Mouse (Mus musculus): ENCODE results near the gene Ccdc40.
"Not testable (repeated sequence)": the region's sequence is repeated elsewhere in the genome, so short reads cannot be mapped to it uniquely, and the experiment has no call there.

Ccdc40 gene

GRCm38 (mm10) chr11:119285791-119286527, 57.6 kb downstream of the Ccdc40 start:
- no peak for DNase-seq (ENCODE audit: low spot score)

GRCm38 (mm10) chr11:119287207-119287992, 59.0 kb downstream of the Ccdc40 start:
- no peak for DNase-seq (ENCODE audit: low spot score)

- DNase-seq (ENCODE audit: low spot score) = not testable (repeated sequence)
Measured at GRCm38 (mm10) chr11:119292861-119293260, 64.5 kb downstream of the Ccdc40 start.

- DNase-seq (ENCODE audit: low spot score) = no peak
Measured at GRCm38 (mm10) chr11:119297996-119298395, 69.6 kb downstream of the Ccdc40 start.

- no peak for DNase-seq (ENCODE audit: low spot score)
Measured at GRCm38 (mm10) chr11:119298917-119299316, 70.5 kb downstream of the Ccdc40 start.

- DNase-seq (ENCODE audit: low spot score) = peak; percentile 82
Measured at GRCm38 (mm10) chr11:119299391-119300245, 71.2 kb downstream of the Ccdc40 start, which contains the start of gene Eif4a3. Gene Eif4a3, minus strand, starts transcription at chr11:119300089.

- no peak for DNase-seq (ENCODE audit: low spot score)
Measured at GRCm38 (mm10) chr11:119300246-119300935, 72.0 kb downstream of the Ccdc40 start.

- DNase-seq (ENCODE audit: low spot score) = no peak
Measured at GRCm38 (mm10) chr11:119300986-119301385, 72.6 kb downstream of the Ccdc40 start.

- no peak for DNase-seq (ENCODE audit: low spot score)
Measured at GRCm38 (mm10) chr11:119304904-119305712, 76.7 kb downstream of the Ccdc40 start.

GRCm38 (mm10) chr11:119306762-119307657, 78.6 kb downstream of the Ccdc40 start:
- DNase-seq (ENCODE audit: low spot score) = no peak

GRCm38 (mm10) chr11:119307658-119307867, 79.2 kb downstream of the Ccdc40 start, which contains the start of gene Card14:
Gene Card14, plus strand, starts transcription at chr11:119307768.
- no peak for DNase-seq (ENCODE audit: low spot score)

GRCm38 (mm10) chr11:119307916-119308315, 79.5 kb downstream of the Ccdc40 start:
- no peak for DNase-seq (ENCODE audit: low spot score)

- no peak for DNase-seq (ENCODE audit: low spot score)
Measured at GRCm38 (mm10) chr11:119310621-119311020, 82.2 kb downstream of the Ccdc40 start.

- no peak for DNase-seq (ENCODE audit: low spot score)
Measured at GRCm38 (mm10) chr11:119314252-119314936, 86.0 kb downstream of the Ccdc40 start.
